Mouse (Mus musculus): ENCODE measurements around the gene Lrrc73. TPM values are rescaled to one million over a fixed set of nuclear protein-coding genes. Genes with fewer than 3 reads are reported as not detected.

Gene Lrrc73
- total and polyA plus RNA-seq, 2 experiments from 2014 or later, result 33.0 to 61.3 TPM

GRCm38 (mm10) chr17:46265918-46266618, 12.7 kb downstream of the Lrrc73 start:
- 29% methylated on average over 14 of the region's 14 CpGs for WGBS
- ATAC-seq (ENCODE audit: low FRiP score), result peak; percentile 58
- H3K4me1 ChIP-seq (ENCODE audit: insufficient read depth, low read length), result no peaks in the 10 kb centered on the region
- H3K9me3 ChIP-seq (ENCODE audit: low read length), result no peaks in the 10 kb centered on the region
- TF ChIP-seq CTCF (IDR thresholded peaks at IDR 0.05), result peak; percentile 95
- no peak overlapping the region for H3K27ac ChIP-seq (ENCODE audit: low read depth, low read length)
- H3K4me2 ChIP-seq (ENCODE audit: low read depth, low read length, poor library complexity, severe bottlenecking), result no peak overlapping the region
- H3K27me3 ChIP-seq (ENCODE audit: insufficient read depth, low read length), result no peaks in the 10 kb centered on the region
- peaks cover 24% of the 10 kb centered on the region for H3K36me3 ChIP-seq (ENCODE audit: insufficient read depth, low read length)
- no peak overlapping the region for H3K4me3 ChIP-seq (ENCODE audit: low read depth, low read length)
- no peak overlapping the region for H3K9ac ChIP-seq (replicated peaks; ENCODE audit: low read length, poor library complexity, severe bottlenecking)
- peak; percentile 90 for DNase-seq (ENCODE audit: low spot score)

- Histone ChIP-seq H3K9me3 (ENCODE audit: low read length) (no peaks in the 10 kb centered on the region), H3K4me2 (ENCODE audit: low read depth, low read length, poor library complexity, severe bottlenecking) (no peak overlapping the region), H3K27me3 (ENCODE audit: insufficient read depth, low read length) (no peaks in the 10 kb centered on the region), H3K4me3 (ENCODE audit: low read depth, low read length) (no peak overlapping the region), H3K36me3 (ENCODE audit: insufficient read depth, low read length) (peaks cover 21% of the 10 kb centered on the region), H3K27ac (ENCODE audit: low read depth, low read length) (no peak overlapping the region), H3K4me1 (ENCODE audit: insufficient read depth, low read length) (no peaks in the 10 kb centered on the region), H3K9ac (replicated peaks; ENCODE audit: low read length, poor library complexity, severe bottlenecking) (no peak overlapping the region)
- WGBS, result 85% methylated on average over 6 of the region's 6 CpGs
- no peak for DNase-seq (ENCODE audit: low spot score)
- TF ChIP-seq CTCF (IDR thresholded peaks at IDR 0.05), result no peak
- no peak for ATAC-seq (ENCODE audit: low FRiP score)
Observed at GRCm38 (mm10) chr17:46266986-46267385, 13.7 kb downstream of the Lrrc73 start.

GRCm38 (mm10) chr17:46267511-46267910, 14.2 kb downstream of the Lrrc73 start:
- no peak for ATAC-seq (ENCODE audit: low FRiP score)
- H3K27ac ChIP-seq (ENCODE audit: low read depth, low read length), result no peak overlapping the region
- 87% methylated on average over 7 of the region's 7 CpGs for WGBS
- no peaks in the 10 kb centered on the region for H3K9me3 ChIP-seq (ENCODE audit: low read length)
- H3K27me3 ChIP-seq (ENCODE audit: insufficient read depth, low read length), result no peaks in the 10 kb centered on the region
- TF ChIP-seq CTCF (IDR thresholded peaks at IDR 0.05), result no peak
- peaks cover 19% of the 10 kb centered on the region for H3K36me3 ChIP-seq (ENCODE audit: insufficient read depth, low read length)
- no peak overlapping the region for H3K9ac ChIP-seq (replicated peaks; ENCODE audit: low read length, poor library complexity, severe bottlenecking)
- DNase-seq (ENCODE audit: low spot score), result no peak
- H3K4me1 ChIP-seq (ENCODE audit: insufficient read depth, low read length), result no peaks in the 10 kb centered on the region
- no peak overlapping the region for H3K4me2 ChIP-seq (ENCODE audit: low read depth, low read length, poor library complexity, severe bottlenecking)
- no peak overlapping the region for H3K4me3 ChIP-seq (ENCODE audit: low read depth, low read length)

- TF ChIP-seq CTCF (IDR thresholded peaks at IDR 0.05), result no peak
- Histone ChIP-seq H3K27me3 (ENCODE audit: insufficient read depth, low read length) (no peaks in the 10 kb centered on the region), H3K4me3 (ENCODE audit: low read depth, low read length) (no peak overlapping the region), H3K36me3 (ENCODE audit: insufficient read depth, low read length) (peaks cover 15% of the 10 kb centered on the region), H3K27ac (ENCODE audit: low read depth, low read length) (no peak overlapping the region), H3K9me3 (ENCODE audit: low read length) (no peaks in the 10 kb centered on the region), H3K4me1 (ENCODE audit: insufficient read depth, low read length) (no peaks in the 10 kb centered on the region), H3K4me2 (ENCODE audit: low read depth, low read length, poor library complexity, severe bottlenecking) (no peak overlapping the region), H3K9ac (replicated peaks; ENCODE audit: low read length, poor library complexity, severe bottlenecking) (no peak overlapping the region)
- 87% methylated on average over 10 of the region's 10 CpGs for WGBS
- ATAC-seq (ENCODE audit: low FRiP score) (no peak), DNase-seq (ENCODE audit: low spot score) (no peak)
Observed at GRCm38 (mm10) chr17:46268026-46268720, 14.8 kb downstream of the Lrrc73 start.

GRCm38 (mm10) chr17:46269771-46270534, 16.6 kb downstream of the Lrrc73 start:
- no peaks in the 10 kb centered on the region for H3K27me3 ChIP-seq (ENCODE audit: insufficient read depth, low read length)
- WGBS, result 80% methylated on average over 19 of the region's 19 CpGs
- no peak overlapping the region for H3K27ac ChIP-seq (ENCODE audit: low read depth, low read length)
- ATAC-seq (ENCODE audit: low FRiP score) (no peak), DNase-seq (ENCODE audit: low spot score) (no peak)
- H3K9me3 ChIP-seq (ENCODE audit: low read length), result no peaks in the 10 kb centered on the region
- H3K4me1 ChIP-seq (ENCODE audit: insufficient read depth, low read length), result no peaks in the 10 kb centered on the region
- TF ChIP-seq CTCF (IDR thresholded peaks at IDR 0.05), result no peak
- H3K9ac ChIP-seq (replicated peaks; ENCODE audit: low read length, poor library complexity, severe bottlenecking), result no peak overlapping the region
- H3K36me3 ChIP-seq (ENCODE audit: insufficient read depth, low read length), result 0 out of 2 replicates have a peak, but pooled peaks cover 2% of the 10 kb centered on the region
- no peak overlapping the region for H3K4me3 ChIP-seq (ENCODE audit: low read depth, low read length)
- H3K4me2 ChIP-seq (ENCODE audit: low read depth, low read length, poor library complexity, severe bottlenecking), result no peak overlapping the region
